Mouse (Mus musculus) heart, postnatal 0 days (tissue): ENCODE results near the gene Nipal4.

ENCODE experiments used
- CTCF ChIP-seq: IDR thresholded peaks from 2 replicates; pipeline ENCODE4 v1.5.1; 2016; ENCODE audit warnings: antibody characterized with exemption, control low read depth, low read depth
- EP300 ChIP-seq: IDR thresholded peaks from 2 replicates; pipeline ENCODE4 v1.6.1; 2016; ENCODE audit warnings: antibody characterized with exemption, low read depth

DNA sequence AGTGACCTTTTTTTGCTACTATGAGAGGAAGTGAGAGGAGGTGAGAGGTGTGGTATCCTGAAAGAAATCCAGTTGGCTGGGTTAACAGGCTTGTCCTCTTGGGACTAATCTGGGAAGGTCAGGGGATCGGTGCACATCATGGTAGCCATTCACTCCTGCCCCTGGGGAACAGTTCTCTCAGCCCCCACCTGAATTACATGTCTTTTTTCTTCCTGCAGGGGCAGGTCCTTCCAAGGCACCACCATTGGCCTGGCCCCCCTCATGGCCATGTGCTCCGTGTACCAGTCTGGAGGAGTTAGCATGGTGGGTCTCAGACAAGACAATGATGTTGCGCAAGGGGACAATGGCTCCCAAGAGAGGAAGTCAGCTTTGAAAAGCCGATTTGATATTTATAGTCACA, 43.4 kb downstream of the Nipal4 start:
- no peak for TF ChIP-seq CTCF
- TF ChIP-seq EP300 = no peak
